Mouse (Mus musculus): Measurements from ENCODE around the gene Fitm1.

GRCm38 (mm10) chr14:55561860-55562259 is 13.6 kb upstream of the Fitm1 start:
- TF ChIP-seq POLR2A (IDR thresholded peaks at IDR 0.05; ENCODE audit: insufficient read length, low read depth) = no peak
- TF ChIP-seq SRF (IDR thresholded peaks at IDR 0.05; ENCODE audit: control insufficient read depth, insufficient read length, low read depth) = no peak
- TF ChIP-seq USF1 (IDR thresholded peaks at IDR 0.05; ENCODE audit: low read depth) = no peak
- no peak for TF ChIP-seq CEBPB (IDR thresholded peaks at IDR 0.05; ENCODE audit: insufficient read depth, poor library complexity, severe bottlenecking)
- TF ChIP-seq TCF3 (IDR thresholded peaks at IDR 0.05; ENCODE audit: insufficient read length, low read depth) = no peak
